Mouse (Mus musculus): Measurements from ENCODE around the gene Gpd1l.

DNA sequence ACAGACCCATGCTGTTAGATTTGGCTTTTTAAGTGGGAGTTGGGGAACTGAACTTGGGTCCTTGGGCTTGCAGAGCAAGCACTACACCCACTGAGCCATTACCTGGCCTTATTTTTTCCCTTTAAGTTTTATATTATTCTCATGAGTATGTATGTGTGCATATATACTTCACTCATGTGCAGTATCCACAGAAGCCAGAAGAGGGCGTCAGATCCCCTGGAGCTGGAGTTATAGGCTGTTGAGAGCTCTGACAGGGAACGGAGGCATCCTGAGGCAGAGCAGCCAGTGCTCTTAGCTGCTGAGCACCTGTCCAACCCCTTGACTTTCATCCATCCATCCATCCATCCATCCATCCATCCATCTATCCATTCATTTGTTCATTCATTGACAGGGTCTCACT lies 2.9 kb upstream of the Gpd1l start:
- TF ChIP-seq CHD2 (IDR thresholded peaks at IDR 0.05; ENCODE audit: low read depth, low read length) (no peak), ZNF384 (IDR thresholded peaks at IDR 0.05; ENCODE audit: low read depth, low read length) (no peak), ZC3H11A (IDR thresholded peaks at IDR 0.05; ENCODE audit: borderline replicate concordance, low read depth, low read length) (no peak), MAFK (IDR thresholded peaks at IDR 0.05; ENCODE audit: insufficient read depth, low read depth, low read length) (no peak), HCFC1 (IDR thresholded peaks at IDR 0.05; ENCODE audit: borderline replicate concordance, insufficient read depth, low read length) (no peak)
